Mouse (Mus musculus) ovary, postnatal 14 days (tissue): ENCODE measurements around the gene Rps6ka5.
A peak's percentile ranks its signal among the peaks of the same experiment; 100 is the strongest.

Experiments
- DNase-seq: peaks from one replicate; pipeline ENCODE4 v3.0.0; 2022; ENCODE audit warnings: low spot score

Rps6ka5 gene

DNA sequence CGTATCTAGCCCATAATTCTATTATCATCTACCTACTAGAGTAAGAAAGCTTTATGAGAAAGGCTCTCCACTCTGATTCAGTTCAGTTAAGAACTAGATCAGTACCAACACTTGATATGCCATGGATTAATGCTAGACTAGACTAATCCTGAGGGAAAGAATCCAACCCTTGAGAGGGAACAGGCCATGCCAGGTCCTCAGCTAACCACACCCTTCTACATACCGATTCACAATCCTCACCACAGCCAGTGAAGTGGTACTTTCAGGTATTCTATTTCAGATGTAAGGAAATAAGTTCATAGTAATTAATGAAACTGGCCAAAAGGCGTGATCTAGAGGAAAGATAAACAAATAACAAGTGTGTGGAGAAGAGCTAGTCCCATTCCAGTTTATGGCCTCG lies 70.8 kb downstream of the Rps6ka5 start:
- DNase-seq: no peak

DNA sequence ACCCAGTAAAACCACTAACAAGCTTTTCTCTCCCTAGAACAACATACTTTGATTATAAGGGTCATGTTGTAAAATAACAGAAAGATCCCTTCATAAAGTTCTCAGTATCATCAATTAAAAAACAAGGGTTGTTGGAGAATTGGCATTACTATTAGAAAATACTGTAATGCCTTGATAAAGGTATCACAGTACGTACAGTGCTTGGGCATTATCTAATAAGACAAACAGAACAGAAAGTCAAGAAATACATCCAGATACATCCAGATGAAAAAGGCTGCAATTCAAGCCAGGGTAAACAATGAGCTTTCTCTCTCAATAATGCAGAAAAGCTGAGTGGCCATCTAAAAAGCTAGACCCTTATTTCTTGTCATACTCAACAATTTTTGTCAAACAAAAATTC lies 84.8 kb downstream of the Rps6ka5 start:
- DNase-seq: no peak

DNA sequence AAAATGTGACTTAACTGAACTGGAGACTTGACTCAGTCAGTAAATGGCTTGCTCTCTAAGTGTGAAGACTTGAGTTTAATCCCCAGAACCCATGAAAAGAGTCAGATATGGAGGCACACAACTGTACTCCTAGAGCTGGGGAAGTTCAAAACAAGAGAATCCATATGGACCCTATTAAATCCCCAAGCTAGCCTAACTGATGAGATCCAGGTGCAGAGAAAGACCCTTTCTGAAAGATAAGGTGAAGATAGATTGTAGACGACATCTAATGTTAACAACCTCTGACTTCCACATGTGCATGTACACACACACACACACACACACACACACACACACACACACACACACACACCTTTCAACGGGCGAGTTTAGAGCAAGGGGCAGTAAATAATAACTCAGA lies 86.1 kb downstream of the Rps6ka5 start:
- no peak for DNase-seq

DNA sequence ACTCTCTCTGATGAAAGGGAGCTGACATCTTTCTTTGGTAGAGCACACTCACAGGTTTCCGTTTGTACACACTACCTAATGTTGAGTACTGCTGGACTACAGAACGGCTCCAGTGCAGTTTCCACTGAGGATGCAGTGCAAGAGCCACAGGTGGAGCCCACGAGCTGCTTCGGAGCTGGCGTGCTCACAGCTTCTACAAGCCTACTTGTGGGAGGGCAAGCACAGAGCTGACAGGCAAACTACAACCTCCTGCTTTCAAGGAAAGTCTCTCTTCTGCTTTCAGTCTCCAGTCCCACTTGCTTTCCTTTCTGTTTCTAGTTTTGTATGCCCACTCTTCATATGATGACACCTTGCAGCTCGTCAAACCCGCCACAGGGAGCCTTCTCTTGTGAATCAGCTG lies 87.1 kb downstream of the Rps6ka5 start:
- peak; percentile 26 for DNase-seq

DNA sequence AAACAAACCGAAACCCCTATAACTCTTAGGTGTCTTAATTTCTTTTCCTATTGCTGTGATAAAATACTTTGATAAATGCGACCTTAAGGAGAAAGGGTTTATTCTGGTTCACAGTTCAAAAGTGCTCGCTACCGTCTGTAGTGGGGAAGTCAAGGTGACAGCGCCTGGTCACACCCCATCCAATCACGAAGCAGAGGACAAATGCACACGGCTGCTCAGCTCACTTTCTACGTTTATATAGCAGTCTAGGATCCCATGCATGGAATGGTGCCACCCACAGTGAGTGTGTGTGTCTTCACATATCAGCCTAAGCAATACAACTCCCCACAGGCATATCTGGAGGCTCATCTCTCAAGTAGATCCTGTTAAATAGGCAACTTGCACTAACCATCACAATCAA lies 88.9 kb downstream of the Rps6ka5 start:
- DNase-seq: no peak

DNA sequence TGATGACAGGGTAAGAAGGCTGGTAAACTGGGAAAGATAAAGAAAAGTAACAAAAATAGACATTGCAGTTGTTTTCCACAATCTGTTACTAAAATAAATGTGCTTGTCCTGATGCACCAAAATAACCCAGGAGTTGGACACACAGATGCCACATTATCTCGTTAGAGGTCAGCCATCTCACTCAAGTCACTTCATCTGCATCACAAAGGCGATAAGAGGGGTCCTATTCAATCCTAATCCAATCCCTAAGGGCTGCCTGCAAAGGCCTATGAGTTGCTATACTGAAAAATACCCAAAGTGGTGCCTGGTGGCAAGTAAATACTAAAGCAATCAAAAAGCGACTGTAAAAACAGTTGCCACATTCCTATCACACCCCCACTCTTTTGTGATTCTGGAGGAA lies 90.0 kb downstream of the Rps6ka5 start:
- no peak for DNase-seq

DNA sequence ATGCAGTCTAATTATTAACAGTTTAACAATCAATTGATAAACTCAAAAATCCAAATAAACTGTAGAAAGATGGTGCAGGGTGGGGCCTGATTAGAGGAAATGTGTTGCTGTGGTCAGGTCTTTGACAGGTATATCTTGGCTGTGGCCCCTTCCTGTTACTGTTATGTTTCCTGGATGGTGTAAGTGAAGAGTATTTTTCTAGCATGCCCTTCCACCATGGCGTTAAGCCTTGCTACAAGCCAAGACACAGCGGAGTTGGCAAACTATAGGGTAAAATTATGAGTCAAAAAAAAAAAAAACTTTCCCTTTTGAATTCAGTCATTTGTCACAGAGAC lies 90.5 kb downstream of the Rps6ka5 start:
- no peak for DNase-seq

DNA sequence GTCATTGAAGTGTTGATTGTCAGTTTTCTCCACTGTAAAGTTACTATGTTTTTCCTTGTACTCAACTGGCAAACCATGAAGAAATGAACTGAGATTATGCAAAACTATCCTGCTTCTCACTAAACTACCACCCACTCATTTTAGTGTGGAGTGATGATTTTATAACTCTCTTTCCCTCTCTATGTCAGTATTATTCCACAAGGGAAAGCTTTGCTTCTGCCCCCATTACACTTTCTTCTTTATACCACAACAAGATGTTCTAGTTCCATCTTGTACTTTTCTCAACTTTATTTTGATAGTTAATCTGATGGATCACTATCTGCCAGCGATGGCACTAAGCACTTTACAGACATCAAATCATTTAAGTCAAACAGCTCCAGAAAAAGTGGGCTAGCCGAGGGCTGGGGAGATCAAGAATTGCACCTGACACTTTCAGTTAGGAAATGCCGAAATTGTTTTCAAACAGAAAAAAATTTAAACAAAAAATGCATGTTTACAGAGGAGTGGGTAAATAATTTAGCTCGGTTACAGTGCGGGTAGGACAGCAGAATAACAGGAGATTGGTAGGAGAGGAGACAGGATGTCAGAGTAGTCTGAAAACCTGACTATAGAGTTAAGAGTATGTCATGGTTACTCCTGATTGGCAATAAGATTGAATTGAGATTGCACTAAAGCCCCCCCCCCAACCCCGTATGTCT lies 91.0 kb downstream of the Rps6ka5 start:
- DNase-seq: no peak

DNA sequence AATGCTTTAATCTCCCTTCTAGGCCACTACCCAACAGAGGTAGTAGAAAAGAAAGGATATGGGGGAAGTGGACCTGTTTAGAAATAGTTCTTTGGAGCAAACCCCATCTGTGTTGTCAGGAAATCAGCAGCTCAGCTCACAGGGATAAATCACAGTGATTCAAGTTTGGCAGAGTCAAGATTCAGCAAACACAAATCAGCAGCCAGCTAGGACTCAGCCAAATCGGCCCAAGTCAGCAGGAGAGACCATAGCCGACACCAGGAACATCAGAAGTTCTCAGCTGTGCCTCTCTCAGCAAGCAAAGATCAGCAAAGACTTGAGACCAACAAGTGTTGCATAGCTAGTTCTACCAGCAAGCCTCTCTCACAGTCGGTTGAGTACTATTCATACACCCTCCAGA lies 93.6 kb downstream of the Rps6ka5 start:
- DNase-seq: no peak

DNA sequence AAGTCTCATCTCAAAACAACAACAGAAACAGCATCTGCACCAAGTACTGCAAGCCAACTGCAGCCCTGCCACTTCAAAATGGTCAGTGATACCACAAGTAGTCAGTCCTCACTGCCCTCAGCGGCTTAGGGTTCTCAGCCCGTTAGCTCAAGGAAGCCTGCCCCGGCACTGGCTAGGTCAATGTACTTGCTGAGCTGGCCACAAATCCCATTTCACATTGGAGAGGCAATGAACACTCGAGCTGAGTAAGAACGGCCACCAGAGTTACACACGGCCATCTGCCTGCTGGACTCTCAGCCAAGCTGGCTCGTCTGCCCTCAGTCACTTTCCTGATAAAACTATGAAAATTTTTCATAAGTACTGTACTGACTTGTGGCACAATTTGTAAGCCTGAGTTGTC lies 95.5 kb downstream of the Rps6ka5 start:
- no peak for DNase-seq

DNA sequence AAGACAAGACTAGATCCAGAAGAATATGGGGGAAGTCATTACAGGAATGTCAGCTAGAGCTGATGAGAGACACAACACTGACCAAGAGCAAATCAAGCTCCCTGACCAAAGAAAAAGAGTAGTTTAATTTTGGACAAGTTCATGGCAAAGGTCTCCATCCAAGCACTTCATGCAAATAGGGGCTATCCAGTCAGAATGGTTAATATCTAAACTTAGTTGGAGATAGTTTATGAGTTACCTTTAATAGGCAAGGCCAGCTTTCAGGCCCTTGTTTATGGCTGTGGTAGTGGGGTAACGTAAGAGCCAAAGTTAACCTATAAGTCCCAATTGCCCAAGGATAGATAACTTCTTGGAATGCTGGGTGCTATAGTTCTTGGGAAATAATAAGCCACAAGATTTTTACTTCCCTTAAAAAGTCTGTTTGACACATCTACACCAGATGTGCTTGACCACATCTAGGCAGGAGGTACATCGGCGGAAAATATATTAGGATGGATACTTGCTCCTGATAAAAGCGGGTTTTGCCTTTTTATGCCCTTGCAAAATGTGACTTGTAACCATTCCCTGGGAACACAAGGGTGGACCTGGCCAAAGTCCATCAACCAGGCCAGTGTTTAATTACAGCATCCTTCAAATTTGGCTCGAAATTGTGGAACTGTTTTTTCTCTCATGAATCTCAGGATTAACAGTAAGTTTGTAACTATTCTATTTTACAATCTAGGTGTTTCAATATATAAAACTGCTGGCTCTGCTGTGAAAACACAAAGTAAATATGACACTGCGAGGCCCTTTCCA lies 97.5 kb downstream of the Rps6ka5 start:
- no peak for DNase-seq

DNA sequence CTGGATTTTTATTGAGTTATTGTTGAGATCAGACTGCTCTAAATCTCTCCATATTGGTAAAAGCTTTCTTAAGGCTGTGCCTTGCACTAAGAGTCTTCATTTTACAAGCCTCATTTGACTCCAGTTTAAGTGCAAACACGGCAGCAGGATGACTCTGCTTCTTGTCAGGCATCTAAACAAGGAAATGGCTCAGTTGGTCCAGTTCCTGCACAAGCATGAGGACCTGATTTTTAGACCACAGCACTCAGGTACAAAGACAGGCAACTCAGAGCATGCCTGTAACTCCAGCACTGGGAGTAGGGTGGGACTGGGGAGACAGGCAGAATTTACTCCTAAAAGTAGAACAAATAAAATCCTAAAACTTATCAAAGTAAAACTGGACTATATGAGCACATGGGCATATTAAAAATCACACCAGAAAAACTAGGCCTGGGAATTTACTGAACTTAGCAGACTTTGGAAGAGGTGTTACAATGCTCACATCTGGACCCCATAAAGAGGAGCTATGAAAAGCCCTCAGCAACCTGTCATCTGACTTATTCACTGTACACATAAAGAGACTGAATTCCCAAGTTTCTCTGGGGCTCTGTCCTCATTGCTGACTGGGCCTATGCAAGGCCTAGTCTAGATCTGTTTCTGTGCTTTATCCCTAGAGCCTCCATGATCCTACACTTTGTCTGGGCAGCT lies 99.6 kb downstream of the Rps6ka5 start:
- DNase-seq: no peak

DNA sequence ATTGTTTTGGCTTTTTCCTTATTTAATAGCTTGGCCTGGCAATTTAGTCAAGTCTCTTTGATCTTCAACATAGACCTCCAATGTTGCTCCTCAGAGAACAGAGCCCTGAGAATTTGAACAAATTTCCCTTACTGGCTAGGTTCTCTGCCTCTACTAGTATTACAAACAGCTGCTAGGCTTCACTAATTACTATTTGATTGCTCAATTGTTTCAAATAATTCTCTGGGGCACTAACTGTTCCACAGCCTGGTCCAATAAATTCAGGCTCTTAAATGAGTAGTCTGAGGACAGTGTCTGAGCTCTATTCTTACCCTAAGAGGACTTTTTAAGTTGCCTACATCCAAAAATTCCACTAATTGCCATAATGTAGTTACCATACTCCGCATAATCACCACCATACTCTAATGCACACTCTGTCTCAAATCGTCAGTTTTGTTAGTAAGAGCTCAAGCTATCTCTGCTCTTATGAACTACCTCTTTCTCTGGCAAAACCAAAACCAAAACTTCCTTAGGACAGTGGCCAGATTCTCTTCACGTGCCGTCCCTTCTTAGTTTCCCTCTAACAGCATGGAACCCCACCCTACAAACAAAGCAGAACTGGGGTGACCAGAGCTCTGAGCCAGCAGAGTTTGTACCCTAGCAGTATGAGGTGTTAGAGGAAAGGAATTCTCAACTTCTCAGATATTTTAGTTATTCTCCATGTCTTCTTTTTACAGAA lies 100.4 kb downstream of the Rps6ka5 start:
- no peak for DNase-seq

DNA sequence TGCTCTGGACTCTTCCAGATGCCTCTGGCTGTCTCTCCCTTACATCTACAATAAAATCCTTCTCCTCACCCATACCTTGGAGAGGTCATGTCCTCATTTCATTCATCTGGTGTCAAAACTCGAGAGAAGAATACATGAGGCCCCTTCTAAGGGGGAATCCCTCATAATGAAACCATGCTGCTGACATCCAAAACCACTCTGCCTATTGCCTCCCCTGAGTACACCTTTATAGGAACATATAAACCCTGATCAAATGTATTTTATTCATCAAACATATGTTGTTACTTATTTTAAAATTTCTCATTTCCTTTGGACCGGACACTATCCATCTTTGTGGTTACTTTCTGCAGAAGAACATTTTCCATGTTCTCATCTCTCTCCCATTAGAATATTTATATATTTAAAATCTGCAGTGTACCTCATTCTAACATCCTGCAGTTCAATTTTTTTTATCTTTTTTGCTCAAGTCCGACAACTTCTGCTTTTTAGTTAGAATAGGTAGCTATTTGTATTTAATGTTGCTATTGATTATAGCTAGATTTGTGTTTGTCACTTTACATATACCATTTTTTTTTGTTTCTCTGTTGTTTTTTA lies 101.8 kb downstream of the Rps6ka5 start:
- DNase-seq: no peak

DNA sequence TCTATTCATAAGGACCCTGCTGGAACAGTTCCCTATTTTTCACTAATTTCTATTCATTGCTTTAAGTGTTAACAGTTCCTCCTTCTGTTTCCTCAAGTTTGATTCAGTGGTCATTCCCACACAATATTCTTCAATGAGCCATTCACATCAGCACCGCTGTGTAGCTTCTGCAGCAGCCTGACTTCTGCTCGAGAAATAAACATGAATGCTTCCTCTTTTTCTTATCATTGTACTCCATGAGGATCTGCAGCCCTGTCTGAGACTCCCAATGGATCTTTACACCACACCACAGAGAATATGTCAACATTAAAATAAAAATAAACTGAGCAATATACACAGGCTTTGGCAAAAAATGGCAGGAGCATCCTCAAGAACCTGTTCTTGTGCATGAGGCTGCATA lies 111.5 kb downstream of the Rps6ka5 start:
- DNase-seq: no peak

DNA sequence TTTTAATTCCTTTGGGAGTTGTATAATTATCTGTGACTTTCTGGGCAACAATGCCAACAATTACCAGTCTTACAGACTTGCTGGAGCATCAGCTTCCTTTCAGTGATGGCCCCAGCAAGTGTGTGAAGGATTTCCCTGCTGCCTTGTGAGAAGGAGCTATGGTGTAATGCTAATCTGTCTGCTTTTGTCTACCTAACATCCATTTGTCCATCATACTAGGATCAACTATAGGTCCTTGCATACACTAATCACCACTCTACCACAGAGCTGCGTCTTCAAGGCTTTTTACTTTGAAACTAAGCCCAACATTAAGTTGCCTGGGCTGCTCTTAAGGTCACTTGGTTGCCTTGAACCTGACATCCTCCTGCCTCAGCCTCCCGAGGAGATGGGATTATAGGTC lies 112.9 kb downstream of the Rps6ka5 start:
- no peak for DNase-seq

DNA sequence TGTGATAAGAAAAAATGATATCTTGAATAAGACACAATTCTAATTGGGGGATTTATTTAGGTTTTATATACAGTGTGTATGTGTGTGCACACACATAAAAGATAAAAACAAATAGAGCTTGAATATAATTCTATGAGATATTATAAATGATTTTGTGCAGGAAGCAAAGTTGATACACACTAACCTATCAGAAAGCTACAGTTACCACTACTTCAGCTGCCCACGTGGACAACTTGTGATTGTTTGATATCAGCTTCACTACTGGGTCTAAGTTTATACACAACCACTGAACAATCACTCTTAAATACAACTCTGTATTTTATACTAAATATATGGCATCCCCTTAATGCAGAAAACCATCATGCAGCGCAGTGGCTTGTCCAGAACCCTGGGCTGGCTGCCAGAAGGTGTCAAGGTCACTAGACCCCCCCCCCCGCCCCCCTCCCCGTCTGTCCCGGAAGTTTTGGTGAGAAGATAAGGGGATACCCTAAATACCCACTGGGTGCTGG lies 113.5 kb downstream of the Rps6ka5 start:
- no peak for DNase-seq

DNA sequence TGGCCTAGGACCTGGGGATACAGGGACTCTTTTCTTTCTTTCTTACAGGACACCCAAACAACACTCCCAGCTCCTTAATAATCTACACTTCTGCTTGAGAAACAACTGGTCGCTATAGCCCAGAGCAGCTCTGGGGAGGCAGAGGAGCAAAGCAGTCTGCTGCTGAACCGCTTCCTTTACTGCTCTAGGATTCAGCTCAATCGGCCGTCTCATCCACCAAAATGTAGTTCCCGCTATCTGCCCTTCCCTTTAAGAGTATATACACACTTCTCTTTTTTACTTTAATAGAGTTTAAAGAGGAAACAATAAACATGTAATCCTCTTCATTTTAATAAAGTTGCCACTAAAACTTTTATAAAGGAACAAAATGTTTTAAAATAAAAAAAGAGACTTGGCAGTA lies 117.0 kb downstream of the Rps6ka5 start:
- no peak for DNase-seq

DNA sequence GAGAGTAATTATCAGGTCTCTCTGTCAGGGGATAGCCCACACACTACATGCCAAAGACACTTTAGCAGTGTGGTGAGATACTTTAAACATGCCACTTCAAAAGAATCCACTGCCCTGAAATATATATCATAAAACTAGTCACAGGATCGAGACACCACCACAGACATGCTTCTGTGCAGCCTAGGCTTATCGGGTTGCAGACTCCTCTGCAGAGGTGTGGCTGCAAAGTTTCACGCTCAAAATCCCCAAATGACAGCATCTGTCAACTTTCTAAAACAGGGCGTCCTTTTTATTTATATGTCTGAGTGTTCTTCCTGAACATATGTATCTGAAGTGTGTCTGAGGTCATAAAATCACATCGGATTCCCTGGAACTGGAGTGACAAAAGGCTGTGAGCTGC lies 117.7 kb downstream of the Rps6ka5 start:
- DNase-seq: no peak

DNA sequence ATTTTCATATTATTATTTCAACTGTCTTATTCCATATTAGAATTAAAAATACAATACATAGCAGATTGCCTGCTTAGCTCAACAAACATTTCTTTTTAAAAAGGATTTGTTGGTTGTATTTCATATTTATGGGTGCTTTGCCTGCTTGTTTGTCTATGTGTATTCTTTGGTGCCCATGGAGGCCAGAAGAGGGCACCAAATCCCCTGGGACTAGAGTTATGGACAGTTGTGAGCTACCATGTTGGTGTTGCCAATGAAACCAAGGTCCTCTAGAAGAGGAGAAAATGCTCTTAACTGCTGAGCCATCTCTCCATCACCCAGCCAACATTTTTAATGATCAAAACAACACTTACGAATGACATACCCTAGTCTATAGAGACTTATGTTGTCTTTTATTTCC lies 120.0 kb downstream of the Rps6ka5 start:
- DNase-seq: no peak

DNA sequence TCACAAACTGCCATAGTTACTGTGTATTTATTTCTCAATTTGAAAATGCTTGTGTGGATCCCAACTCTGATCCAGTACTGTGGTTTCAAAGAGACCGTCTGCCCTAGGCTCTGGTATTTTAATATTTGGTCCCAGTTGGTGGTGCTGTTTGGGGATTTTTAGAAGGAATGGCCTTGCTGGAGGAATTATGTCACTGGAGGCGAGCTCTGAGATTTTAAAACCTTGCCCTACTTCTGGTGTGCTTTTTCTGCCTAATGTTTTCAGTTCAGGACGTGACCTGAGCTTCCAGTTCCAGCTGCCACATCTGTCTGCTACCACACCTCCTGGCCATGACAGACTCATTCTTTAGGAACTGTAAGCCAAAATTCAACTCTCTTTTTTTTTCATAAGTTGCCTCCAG lies 121.2 kb downstream of the Rps6ka5 start:
- no peak for DNase-seq

DNA sequence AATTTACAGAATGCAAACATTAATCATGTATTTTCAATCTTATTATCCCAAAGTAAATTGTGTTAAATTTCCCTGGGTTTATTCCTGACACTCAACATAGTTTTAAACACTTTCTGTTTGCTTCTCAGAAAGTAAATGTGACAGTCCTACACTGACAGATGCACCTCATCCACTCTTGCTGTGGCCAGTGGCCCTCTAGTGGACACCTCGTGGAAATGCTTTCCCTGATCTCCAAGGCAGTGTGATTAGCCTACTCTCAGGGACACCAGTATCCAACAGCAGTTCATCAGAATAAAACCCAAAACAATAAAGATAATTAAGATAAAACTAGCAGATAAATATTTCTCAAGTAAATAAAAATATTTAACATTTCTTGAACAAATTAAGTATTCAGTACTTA lies 122.2 kb downstream of the Rps6ka5 start:
- peak; percentile 16 for DNase-seq
